In the genomic region with DNA sequence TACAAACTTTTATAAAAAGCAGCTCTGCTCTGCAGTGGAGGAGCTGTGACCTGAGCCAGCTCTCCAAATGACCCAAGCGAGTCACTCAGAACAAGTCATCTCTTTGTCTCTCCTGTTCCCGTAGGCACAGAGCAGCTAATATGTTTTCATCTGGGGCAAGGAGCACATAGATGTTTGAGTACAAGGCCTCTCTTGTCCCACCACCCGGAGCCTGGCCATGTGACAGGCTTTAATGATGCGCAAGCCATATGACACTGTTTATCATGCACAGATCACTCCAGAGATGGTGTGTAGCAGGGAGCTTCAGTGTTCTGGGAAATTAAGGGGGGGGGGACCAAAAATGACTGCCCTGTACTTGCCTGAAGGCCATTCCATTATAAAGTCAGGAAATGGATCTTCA, we compare ENCODE assay signal across 22 mouse cellular contexts.
A peak's percentile ranks its signal among the peaks of the same experiment; 100 is the strongest.
DNase-seq lines count a peak whose midpoint lies in the region; ATAC-seq and TF ChIP-seq lines count a peak whose summit lies in the region.
"Had no signal": no experiment of that assay in that cellular context is flagged by ENCODE, and none has a peak within 500 bp of the region (broad histone marks: within the 10 kb centered on the region; RNA-seq: fewer than 3 reads in every experiment).

No protein-coding gene starts in this region.

- no peak overlapping the region for H3K27ac ChIP-seq in forebrain, postnatal 0 days (ENCODE audit: low read depth, low read length)
- no peak overlapping the region for H3K27ac ChIP-seq in forebrain, embryonic 13.5 days
- H3K27ac ChIP-seq in embryonic facial prominence, embryonic 11.5 days (replicated peaks; ENCODE audit: low read depth, low read length) = no peak overlapping the region
- no peak overlapping the region for H3K27ac ChIP-seq in hindbrain, embryonic 16.5 days (ENCODE audit: low read depth, low read length)
- H3K27ac ChIP-seq in liver, embryonic 12.5 days = no peak overlapping the region
- no peak overlapping the region for H3K27ac ChIP-seq in kidney, adult 2 months (ENCODE audit: insufficient read depth, low read depth, low read length)
- H3K27ac ChIP-seq: heart, embryonic 15.5 days; limb, embryonic 15.5 days; midbrain, embryonic 15.5 days had no signal

- ATAC-seq in forebrain, postnatal 0 days = peak; percentile 77
- ATAC-seq in forebrain, embryonic 13.5 days = no peak
- 0 out of 2 replicates have a peak, but pooled peaks have one; percentile 34 for ATAC-seq in embryonic facial prominence, embryonic 11.5 days (replicated peaks; ENCODE audit: insufficient number of reproducible peaks, low FRiP score, low TSS enrichment, low read depth)
- 0 out of 2 replicates have a peak, but pooled peaks have one; percentile 32 for ATAC-seq in hindbrain, embryonic 16.5 days
- ATAC-seq in megakaryocyte progenitor cell, adult 5-6 weeks (replicated peaks; ENCODE audit: poor library complexity) = no peak
- ATAC-seq in liver, embryonic 12.5 days = no peak
- ATAC-seq: forebrain, embryonic 16.5 days; liver, postnatal 0 days; midbrain, embryonic 15.5 days had no signal

- H3K9me3 ChIP-seq in forebrain, postnatal 0 days (ENCODE audit: low read length) = no peaks in the 10 kb centered on the region
- H3K9me3 ChIP-seq in forebrain, embryonic 13.5 days (replicated peaks) = no peaks in the 10 kb centered on the region
- no peaks in the 10 kb centered on the region for H3K9me3 ChIP-seq in embryonic facial prominence, embryonic 11.5 days (replicated peaks; ENCODE audit: control insufficient read depth, low read length)
- H3K9me3 ChIP-seq in hindbrain, embryonic 16.5 days (ENCODE audit: control insufficient read depth, low read length) = no peaks in the 10 kb centered on the region
- no peaks in the 10 kb centered on the region for H3K9me3 ChIP-seq in liver, embryonic 12.5 days (replicated peaks)
- H3K9me3 ChIP-seq: heart, embryonic 15.5 days; limb, embryonic 15.5 days; midbrain, embryonic 15.5 days had no signal

- TF ChIP-seq CTCF in forebrain, postnatal 0 days (IDR thresholded peaks at IDR 0.05; ENCODE audit: low read depth) = no peak
- TF ChIP-seq CTCF in kidney, adult 2 months (conservative IDR thresholded peaks at IDR 0.05; ENCODE audit: insufficient read depth, insufficient read length, low read depth, low read length) = no peak

- H3K36me3 ChIP-seq in forebrain, postnatal 0 days (ENCODE audit: insufficient read depth) = no peaks in the 10 kb centered on the region
- no peaks in the 10 kb centered on the region for H3K36me3 ChIP-seq in forebrain, embryonic 13.5 days (ENCODE audit: poor library complexity, severe bottlenecking)
- no peaks in the 10 kb centered on the region for H3K36me3 ChIP-seq in embryonic facial prominence, embryonic 11.5 days (replicated peaks; ENCODE audit: control insufficient read depth, insufficient read depth, low read depth, low read length)
- H3K36me3 ChIP-seq in hindbrain, embryonic 16.5 days (ENCODE audit: control insufficient read depth, insufficient read depth, low read length) = no peaks in the 10 kb centered on the region
- no peaks in the 10 kb centered on the region for H3K36me3 ChIP-seq in liver, embryonic 12.5 days
- H3K36me3 ChIP-seq in kidney, adult 2 months (ENCODE audit: control insufficient read depth, insufficient read depth, low read length) = no peaks in the 10 kb centered on the region
- H3K36me3 ChIP-seq: heart, embryonic 15.5 days; limb, embryonic 15.5 days; midbrain, embryonic 15.5 days had no signal

- no peak for TF ChIP-seq POLR2A in kidney, adult 2 months (IDR thresholded peaks at IDR 0.05; ENCODE audit: low read depth, low read length)

- H3K4me3 ChIP-seq in forebrain, postnatal 0 days (ENCODE audit: low read depth, low read length) = no peak overlapping the region
- H3K4me3 ChIP-seq in forebrain, embryonic 13.5 days = no peak overlapping the region
- H3K4me3 ChIP-seq in embryonic facial prominence, embryonic 11.5 days (ENCODE audit: low read depth, low read length) = no peak overlapping the region
- H3K4me3 ChIP-seq in hindbrain, embryonic 16.5 days (ENCODE audit: low read length) = no peak overlapping the region
- H3K4me3 ChIP-seq in liver, embryonic 12.5 days = no peak overlapping the region
- no peak overlapping the region for H3K4me3 ChIP-seq in kidney, adult 2 months (ENCODE audit: insufficient read depth, low read depth, low read length)
- H3K4me3 ChIP-seq: erythroblast, embryonic 14.5 days; heart, embryonic 15.5 days; limb, embryonic 15.5 days; midbrain, embryonic 15.5 days had no signal

- no peak overlapping the region for H3K4me2 ChIP-seq in forebrain, postnatal 0 days (ENCODE audit: low read depth)
- H3K4me2 ChIP-seq in forebrain, embryonic 13.5 days = no peak overlapping the region
- H3K4me2 ChIP-seq in embryonic facial prominence, embryonic 11.5 days (ENCODE audit: low read depth, low read length) = no peak overlapping the region
- H3K4me2 ChIP-seq in hindbrain, embryonic 16.5 days (ENCODE audit: low read length) = no peak overlapping the region
- H3K4me2 ChIP-seq in liver, embryonic 12.5 days = no peak overlapping the region
- H3K4me2 ChIP-seq: heart, embryonic 15.5 days; limb, embryonic 15.5 days; midbrain, embryonic 15.5 days had no signal

- 47% methylated on average over 4 of the region's 4 CpGs for WGBS in forebrain, postnatal 0 days
- WGBS in forebrain, embryonic 13.5 days = 48% methylated on average over 4 of the region's 4 CpGs
- 22% methylated on average over 4 of the region's 4 CpGs for WGBS in embryonic facial prominence, embryonic 11.5 days
- 27% methylated on average over 4 of the region's 4 CpGs for WGBS in hindbrain, embryonic 16.5 days
- WGBS in liver, embryonic 12.5 days (ENCODE audit: insufficient replicate concordance) = 74% methylated on average over 4 of the region's 4 CpGs
- 74% methylated on average over 4 of the region's 4 CpGs for WGBS in kidney, adult 2 months

- H3K27me3 ChIP-seq in forebrain, postnatal 0 days (ENCODE audit: insufficient read depth, low read length) = no peaks in the 10 kb centered on the region
- H3K27me3 ChIP-seq in forebrain, embryonic 13.5 days = no peaks in the 10 kb centered on the region
- no peaks in the 10 kb centered on the region for H3K27me3 ChIP-seq in embryonic facial prominence, embryonic 11.5 days (ENCODE audit: control insufficient read depth, insufficient read depth, low read length)
- no peaks in the 10 kb centered on the region for H3K27me3 ChIP-seq in hindbrain, embryonic 16.5 days (replicated peaks; ENCODE audit: control insufficient read depth, insufficient read depth, low read length)
- no peaks in the 10 kb centered on the region for H3K27me3 ChIP-seq in liver, embryonic 12.5 days (replicated peaks)
- no peaks in the 10 kb centered on the region for H3K27me3 ChIP-seq in kidney, adult 2 months (replicated peaks; ENCODE audit: control insufficient read depth, insufficient read depth, low read length)
- H3K27me3 ChIP-seq: CH12.LX; heart, embryonic 15.5 days; limb, embryonic 15.5 days; midbrain, embryonic 15.5 days had no signal

- DNase-seq in forebrain, postnatal 0 days = no peak
- DNase-seq in 3T3-L1 (ENCODE audit: low read depth, low spot score) = peak; percentile 74
- peak; percentile 30 for DNase-seq in embryonic facial prominence, embryonic 11.5 days (ENCODE audit: low spot score)
- no peak for DNase-seq in kidney, adult 2 months
- DNase-seq: adrenal gland, postnatal 14 days; cerebellum, adult 8-10 months; heart, adult 18-20 months; kidney, adult 11 months; kidney, postnatal 10 days; liver, postnatal 0 days; lung, postnatal 4 days; thymus, adult 18-20 months had no signal

- no peaks in the 10 kb centered on the region for H3K4me1 ChIP-seq in forebrain, postnatal 0 days (ENCODE audit: insufficient read depth)
- H3K4me1 ChIP-seq in forebrain, embryonic 13.5 days = peaks cover 11% of the 10 kb centered on the region
- no peaks in the 10 kb centered on the region for H3K4me1 ChIP-seq in embryonic facial prominence, embryonic 11.5 days (ENCODE audit: control insufficient read depth, insufficient read depth, low read length)
- peaks cover 4% of the 10 kb centered on the region for H3K4me1 ChIP-seq in hindbrain, embryonic 16.5 days (ENCODE audit: control insufficient read depth, insufficient read depth, low read depth, low read length)
- H3K4me1 ChIP-seq in liver, embryonic 12.5 days = no peaks in the 10 kb centered on the region
- H3K4me1 ChIP-seq in kidney, adult 2 months (ENCODE audit: control insufficient read depth, insufficient read depth, low read length) = no peaks in the 10 kb centered on the region

- no peak overlapping the region for H3K9ac ChIP-seq in forebrain, postnatal 0 days
- no peak overlapping the region for H3K9ac ChIP-seq in forebrain, embryonic 13.5 days
- H3K9ac ChIP-seq in embryonic facial prominence, embryonic 11.5 days (replicated peaks; ENCODE audit: low read length) = no peak overlapping the region
- H3K9ac ChIP-seq in hindbrain, embryonic 16.5 days (ENCODE audit: low read depth, low read length) = no peak overlapping the region
- H3K9ac ChIP-seq in liver, embryonic 12.5 days = no peak overlapping the region
- H3K9ac ChIP-seq: heart, embryonic 15.5 days; limb, embryonic 15.5 days; liver, postnatal 0 days; midbrain, embryonic 15.5 days had no signal

Comparison
In these comparisons a context has a peak if more than half of its experiments do, and no peak if none do; other contexts are left out.
1. ATAC-seq: peak in forebrain, postnatal 0 days (single experiment), embryonic facial prominence, embryonic 11.5 days (single experiment) and hindbrain, embryonic 16.5 days (single experiment); none in forebrain, embryonic 13.5 days (single experiment), megakaryocyte progenitor cell, adult 5-6 weeks (single experiment) and liver, embryonic 12.5 days (single experiment).
2. DNase-seq: peak in 3T3-L1 (single experiment) and embryonic facial prominence, embryonic 11.5 days (single experiment); none in forebrain, postnatal 0 days (single experiment) and kidney, adult 2 months (single experiment).